Mouse (Mus musculus) heart, embryonic 10.5 days (tissue): Measurements from ENCODE around the gene Nudt16l1. TPM values are rescaled to one million over a fixed set of nuclear protein-coding genes. Genes with fewer than 3 reads are reported as not detected.

Experiments used
- DNase-seq: peaks from one replicate; pipeline ENCODE4 v3.0.0-alpha.2; 2017; ENCODE audit warnings: low spot score
- H3K27ac ChIP-seq: fragments of 300-500 bp; sonication (generic); 2 replicates; pipeline ENCODE4 v1.5.1; 2016; ENCODE audit warnings: mild to moderate bottlenecking
- H3K27me3 ChIP-seq: fragments of 300-500 bp; sonication (generic); 2 replicates; pipeline ENCODE4 v1.6.1; 2016; ENCODE audit warnings: mild to moderate bottlenecking; ENCODE audit not compliant: poor library complexity, insufficient read depth, severe bottlenecking
- H3K36me3 ChIP-seq: fragments of 300-500 bp; sonication (generic); 2 replicates; pipeline ENCODE4 v1.6.1; 2016; ENCODE audit warnings: mild to moderate bottlenecking, moderate library complexity
- H3K4me1 ChIP-seq: fragments of 300-500 bp; sonication (generic); 2 replicates; pipeline ENCODE4 v1.6.1; 2016; ENCODE audit warnings: mild to moderate bottlenecking
- H3K4me3 ChIP-seq: fragments of 300-500 bp; sonication (generic); 2 replicates; pipeline ENCODE4 v1.5.1; 2016; ENCODE audit warnings: mild to moderate bottlenecking, moderate library complexity
- H3K9me3 ChIP-seq: fragments of 300-500 bp; sonication (generic); 2 replicates; pipeline ENCODE4 v1.6.1; 2016; ENCODE audit warnings: mild to moderate bottlenecking, moderate library complexity
- WGBS: fragments of 180-500 bp; shearing (Covaris S2); methylation state at CpG from one replicate; pipeline ENCODE4 v1.1.7; 2016; 5-methylcytosine and 5-hydroxymethylcytosine counted together
- polyA plus RNA-seq: library from polyadenylated mRNA; unstranded; fragments of >200 nt; fragmentation: Nextera tagmentation; extraction: Ambion mirVana; gene quantifications from 2 replicates; pipeline ENCODE4 v1.2.1, GENCODE M21; 2016

The Nudt16l1 gene
- polyA plus RNA-seq, 1 experiment from 2014 or later = 125 TPM

- Histone ChIP-seq H3K4me1 (peaks cover 4% of the 10 kb centered on the region; the same call in 1 of the 2 replicates), H3K36me3 (no peaks in the 10 kb centered on the region; the same call in 1 of the 2 replicates), H3K4me3 (no peak overlapping the region), H3K9me3 (no peaks in the 10 kb centered on the region), H3K27me3 (no peaks in the 10 kb centered on the region), H3K27ac (no peak overlapping the region)
- 78% methylated on average over 5 of the region's 5 CpGs for WGBS
- DNase-seq = no peak
Measured at GRCm38 (mm10) chr16:4969055-4969843, 30.7 kb downstream of the Nudt16l1 start.

GRCm38 (mm10) chr16:4971626-4972025 lies 33.1 kb downstream of the Nudt16l1 start:
- Histone ChIP-seq H3K27me3 (no peaks in the 10 kb centered on the region), H3K4me3 (no peak overlapping the region), H3K9me3 (no peaks in the 10 kb centered on the region), H3K36me3 (no peaks in the 10 kb centered on the region; the same call in 1 of the 2 replicates), H3K4me1 (no peaks in the 10 kb centered on the region), H3K27ac (no peak overlapping the region)
- DNase-seq = no peak
- 54% methylated on average over 4 of the region's 4 CpGs for WGBS

- H3K36me3 ChIP-seq = no peaks in the 10 kb centered on the region
- H3K4me1 ChIP-seq = peaks cover 13% of the 10 kb centered on the region
- DNase-seq = no peak
- no peak overlapping the region for H3K4me3 ChIP-seq
- no peak overlapping the region for H3K27ac ChIP-seq
- 81% methylated on average over 5 of the region's 5 CpGs for WGBS
- no peaks in the 10 kb centered on the region for H3K27me3 ChIP-seq
- H3K9me3 ChIP-seq = no peaks in the 10 kb centered on the region
Measured at GRCm38 (mm10) chr16:4974521-4974920, 36.0 kb downstream of the Nudt16l1 start.

GRCm38 (mm10) chr16:4976180-4976579 lies 37.6 kb downstream of the Nudt16l1 start:
- WGBS = 70% methylated on average over 2 of the region's 2 CpGs
- H3K36me3 ChIP-seq = no peaks in the 10 kb centered on the region
- H3K4me3 ChIP-seq = no peak overlapping the region
- DNase-seq = no peak
- peaks cover 13% of the 10 kb centered on the region for H3K4me1 ChIP-seq
- H3K9me3 ChIP-seq = no peaks in the 10 kb centered on the region
- no peak overlapping the region for H3K27ac ChIP-seq
- no peaks in the 10 kb centered on the region for H3K27me3 ChIP-seq

GRCm38 (mm10) chr16:4978275-4979051 lies 39.9 kb downstream of the Nudt16l1 start:
- 47% methylated on average over 5 of the region's 5 CpGs for WGBS
- H3K4me1 ChIP-seq = peaks cover 13% of the 10 kb centered on the region
- no peaks in the 10 kb centered on the region for H3K36me3 ChIP-seq
- no peaks in the 10 kb centered on the region for H3K9me3 ChIP-seq
- DNase-seq = no peak
- H3K27ac ChIP-seq = peak overlapping the region; percentile 23
- no peaks in the 10 kb centered on the region for H3K27me3 ChIP-seq
- H3K4me3 ChIP-seq = no peak overlapping the region

GRCm38 (mm10) chr16:4979755-4980380 lies 41.3 kb downstream of the Nudt16l1 start:
- DNase-seq = no peak
- H3K27me3 ChIP-seq = no peaks in the 10 kb centered on the region
- WGBS = 73% methylated on average over 4 of the region's 4 CpGs
- H3K4me3 ChIP-seq = no peak overlapping the region
- H3K9me3 ChIP-seq = no peaks in the 10 kb centered on the region
- no peak overlapping the region for H3K27ac ChIP-seq
- H3K36me3 ChIP-seq = no peaks in the 10 kb centered on the region
- peaks cover 13% of the 10 kb centered on the region for H3K4me1 ChIP-seq

- no peaks in the 10 kb centered on the region for H3K36me3 ChIP-seq
- no peak overlapping the region for H3K4me3 ChIP-seq
- DNase-seq = no peak
- H3K27ac ChIP-seq = no peak overlapping the region
- H3K4me1 ChIP-seq = no peaks in the 10 kb centered on the region
- H3K9me3 ChIP-seq = no peaks in the 10 kb centered on the region
- no peaks in the 10 kb centered on the region for H3K27me3 ChIP-seq
- WGBS = 90% methylated on average over 12 of the region's 12 CpGs
Measured at GRCm38 (mm10) chr16:4984717-4985116, 46.2 kb downstream of the Nudt16l1 start.

Other genes with a start within 250 kb of the Nudt16l1 start
- gene Nmral1, start 219.4 kb upstream of the Nudt16l1 start, polyA plus RNA-seq = 63.3 and 97.6 TPM in 2 replicates
- 101 and 104 TPM in 2 replicates for gene Hmox2, start 212.4 kb upstream of the Nudt16l1 start, polyA plus RNA-seq
- gene Cdip1, start 148.5 kb upstream of the Nudt16l1 start, polyA plus RNA-seq = 121 and 152 TPM in 2 replicates
- gene 4930562C15Rik, start 103.3 kb upstream of the Nudt16l1 start, polyA plus RNA-seq = 0.44 and 0.59 TPM in 2 replicates
- 29.8 and 31.4 TPM in 2 replicates for gene Ubald1, start 58.4 kb upstream of the Nudt16l1 start, polyA plus RNA-seq
- 96.2 and 131 TPM in 2 replicates for gene Mgrn1, start 52.5 kb upstream of the Nudt16l1 start, polyA plus RNA-seq
- gene Anks3, start 25.4 kb downstream of the Nudt16l1 start, polyA plus RNA-seq = 38.5 and 44.4 TPM in 2 replicates
- not detected in 2 replicates for gene Sept12, start 59.1 kb downstream of the Nudt16l1 start, polyA plus RNA-seq
- gene Smim22, start 68.5 kb downstream of the Nudt16l1 start, polyA plus RNA-seq = 3.0 and 4.2 TPM in 2 replicates
- 55.5 and 57.4 TPM in 2 replicates for gene Rogdi, start 74.8 kb downstream of the Nudt16l1 start, polyA plus RNA-seq
- 129 and 130 TPM in 2 replicates for gene Glyr1, start 111.1 kb downstream of the Nudt16l1 start, polyA plus RNA-seq
- 13.3 and 15.7 TPM in 2 replicates for gene Ubn1, start 111.3 kb downstream of the Nudt16l1 start, polyA plus RNA-seq
- 2.0 and 2.7 TPM in 2 replicates for gene Ppl, start 193.7 kb downstream of the Nudt16l1 start, polyA plus RNA-seq
- gene Sec14l5, start 208.3 kb downstream of the Nudt16l1 start, polyA plus RNA-seq = not detected in 2 replicates